Mouse (Mus musculus) megakaryocyte progenitor cell, adult 5-6 weeks (primary cell): Measurements from ENCODE around the gene Sh3pxd2a. TPM values are rescaled to one million over a fixed set of nuclear protein-coding genes. Genes with fewer than 3 reads are reported as not detected.
A peak's percentile ranks its signal among the peaks of the same experiment; 100 is the strongest.

Experiments
- ATAC-seq: replicated peaks from 2 replicates; pipeline ENCODE4 v1.8.0; 2016; ENCODE audit warnings: mild to moderate bottlenecking, moderate TSS enrichment, inconsistent platforms; ENCODE audit not compliant: poor library complexity
- total RNA-seq, 2 experiments: library from RNA; stranded (forward) in 1 of 2; stranded (reverse) in 1 of 2; fragments of 157-497, 149-512 nt in 1 of 2; fragments of 200-1000 nt in 1 of 2; gene quantifications; 2 replicates each; pipeline versions ENCODE4 v1.2.3 to v1.2.4; 2015 to 2017

Sh3pxd2a gene
- total RNA-seq, 2 experiments from 2014 or later = 1.1 to 1.3 TPM

DNA sequence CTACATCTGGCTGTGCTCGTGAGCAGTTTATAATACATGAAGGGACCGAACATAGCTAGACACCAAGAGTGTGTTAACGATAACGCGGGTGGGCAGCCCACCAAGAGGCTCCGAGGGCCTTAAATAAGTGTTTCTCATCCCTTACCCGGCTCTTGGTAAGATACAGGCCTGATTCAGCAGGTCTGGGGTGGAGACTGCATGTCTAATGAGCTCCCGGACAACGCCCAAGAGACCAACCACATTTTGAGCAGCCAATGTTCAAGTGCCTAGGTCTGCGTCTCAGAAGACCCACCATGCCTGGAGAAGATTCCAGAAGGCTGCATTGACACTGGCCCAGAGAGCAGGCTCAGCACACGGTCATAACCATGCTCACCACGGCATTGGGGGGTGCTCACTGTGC lies 80.2 kb downstream of the Sh3pxd2a start:
- no peak for ATAC-seq

DNA sequence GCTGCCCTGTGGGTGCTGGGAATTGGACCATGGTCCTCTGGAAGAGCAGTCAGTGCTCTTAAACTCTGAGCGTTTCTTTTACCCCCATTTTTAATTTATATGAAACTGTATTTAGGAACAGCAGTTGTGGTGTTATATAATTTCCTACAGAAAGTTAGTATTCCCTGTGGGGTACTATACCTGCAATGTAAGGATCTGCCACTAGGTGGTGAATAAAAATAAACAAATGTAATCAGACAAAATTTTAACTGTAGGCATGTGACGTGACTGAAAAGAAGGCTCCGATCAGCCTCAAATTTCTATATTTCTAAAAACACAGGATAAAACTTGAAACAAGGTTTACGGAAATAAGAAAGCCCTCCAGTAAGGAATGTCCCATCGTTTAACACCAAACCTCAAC lies 81.9 kb downstream of the Sh3pxd2a start:
- peak; percentile 59; the same call in 1 of the 2 replicates for ATAC-seq

DNA sequence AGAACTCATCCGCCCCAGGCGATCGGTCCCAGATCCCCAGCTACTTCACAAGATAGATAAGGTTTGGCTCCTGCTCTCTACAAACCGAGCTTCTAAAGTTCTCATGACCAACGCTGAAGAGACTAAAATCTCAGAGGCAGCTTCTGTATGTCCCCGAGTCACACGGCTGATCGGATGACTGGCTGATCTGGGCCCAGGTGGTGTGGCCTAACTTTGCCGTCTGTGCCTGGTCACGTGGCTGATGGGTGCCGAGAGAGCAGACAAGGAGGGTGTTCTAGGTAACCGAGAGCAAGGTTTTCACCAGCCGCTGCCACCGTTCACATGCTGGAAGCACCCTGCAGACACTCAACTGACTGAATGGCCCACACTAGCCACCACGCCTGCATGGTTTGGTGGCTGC lies 83.2 kb downstream of the Sh3pxd2a start:
- no peak for ATAC-seq

DNA sequence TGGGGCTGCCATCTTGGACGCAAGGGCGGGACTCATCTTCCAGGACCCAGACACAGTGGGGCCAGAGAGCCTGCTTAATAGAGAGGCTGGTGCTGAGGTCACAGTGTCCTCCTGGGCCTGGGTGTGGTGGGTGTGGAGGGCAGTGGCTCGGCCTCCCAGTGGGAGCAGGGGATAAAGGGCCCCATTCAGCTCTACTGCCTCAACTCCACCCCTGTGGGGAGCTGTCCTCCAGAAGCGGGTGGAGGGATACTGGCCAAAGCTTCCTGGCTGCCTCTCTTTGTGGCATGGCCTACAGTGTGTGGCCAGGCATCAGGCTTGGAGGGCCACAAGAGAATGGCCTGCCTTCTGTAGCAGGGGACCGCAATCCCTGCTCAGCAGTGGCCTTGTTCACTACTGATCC lies 85.1 kb downstream of the Sh3pxd2a start:
- ATAC-seq = no peak

DNA sequence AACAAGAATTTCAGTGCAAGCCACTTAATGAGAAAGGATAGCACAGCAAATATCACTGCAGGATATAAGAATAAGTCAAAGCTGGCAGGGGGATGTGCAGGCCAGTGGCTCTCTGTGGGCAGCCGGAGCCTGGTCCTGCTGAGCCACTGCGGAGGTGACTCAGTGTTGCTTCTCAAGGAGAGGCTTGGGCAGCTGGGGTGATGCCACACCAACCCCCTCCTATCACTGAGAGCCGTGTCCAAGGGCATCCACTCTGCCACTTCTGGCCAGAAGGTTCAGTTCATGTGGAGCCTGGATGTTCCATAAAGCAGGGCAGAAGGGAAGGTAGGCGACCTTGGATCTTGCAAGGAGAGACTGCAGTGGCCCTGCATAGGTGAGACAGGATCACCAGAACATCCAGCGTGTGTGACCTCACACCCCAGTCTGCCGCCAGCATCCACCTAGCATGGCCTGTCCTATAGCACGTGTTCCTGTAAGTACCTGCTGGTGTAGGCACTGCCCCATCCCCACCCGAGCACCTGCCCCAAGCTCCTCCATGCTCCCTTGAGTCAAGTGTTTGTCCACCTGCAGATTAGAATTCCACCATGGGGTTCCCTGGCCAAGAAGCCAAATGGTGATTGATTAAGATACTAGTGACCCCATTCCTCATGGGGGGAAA lies 89.2 kb downstream of the Sh3pxd2a start:
- no peak for ATAC-seq

DNA sequence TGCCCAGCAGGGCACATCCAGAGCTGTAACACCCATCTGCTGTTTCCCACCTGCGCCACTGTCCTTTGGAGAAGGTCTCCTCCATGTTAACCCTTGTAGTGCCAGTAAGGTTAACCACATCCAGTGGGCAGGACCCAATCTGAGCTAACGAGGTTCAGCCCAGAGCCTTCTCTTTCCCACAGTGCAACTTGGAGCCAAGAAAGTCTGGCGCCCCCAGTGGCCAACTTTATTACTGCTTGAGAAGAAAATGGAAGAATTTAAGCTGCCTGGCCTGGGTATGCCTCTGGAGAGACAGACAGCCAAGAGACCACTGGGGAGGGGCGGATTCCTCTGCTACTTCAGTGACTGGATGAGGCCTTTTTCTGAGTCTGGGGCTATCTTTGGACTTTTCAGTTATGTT lies 89.8 kb downstream of the Sh3pxd2a start:
- peak; percentile 76 for ATAC-seq

DNA sequence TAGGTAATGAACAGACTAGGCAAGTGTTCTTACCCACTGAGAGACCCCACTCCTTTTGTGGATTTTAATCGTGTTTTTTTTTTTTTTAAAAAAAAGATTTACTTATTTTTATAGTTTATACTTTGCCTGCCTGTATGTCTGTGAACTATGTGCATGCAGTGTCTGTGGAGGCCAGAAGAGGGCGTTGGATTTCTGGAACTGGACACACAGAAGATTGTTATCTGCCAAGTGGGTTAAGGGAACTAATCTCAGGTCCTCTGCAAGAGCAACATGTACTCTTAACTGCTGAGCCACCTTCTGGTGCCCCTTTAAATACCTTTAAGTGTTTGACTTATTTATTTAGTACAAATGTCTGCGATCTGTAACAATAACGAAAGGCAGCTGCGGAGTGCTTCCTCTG lies 92.2 kb downstream of the Sh3pxd2a start:
- ATAC-seq = no peak

DNA sequence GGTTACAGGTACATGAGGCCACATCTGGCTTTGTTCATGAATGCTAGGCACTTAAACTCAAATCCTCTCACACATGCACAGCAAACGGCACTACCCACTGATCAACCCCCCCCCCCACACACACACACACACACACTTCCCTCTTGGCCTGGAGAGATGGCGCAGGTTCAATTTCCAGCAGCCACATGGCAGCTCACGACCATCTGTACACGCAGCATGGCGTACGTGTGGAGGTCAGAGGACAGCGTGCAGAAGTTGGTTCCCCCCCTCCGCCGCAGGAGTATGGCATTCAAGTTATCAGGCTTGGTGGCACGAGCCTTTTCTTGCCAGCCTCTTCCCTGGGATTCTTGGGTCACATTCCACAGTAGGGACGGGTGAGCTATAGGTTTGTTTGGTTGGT lies 92.7 kb downstream of the Sh3pxd2a start:
- ATAC-seq = no peak

DNA sequence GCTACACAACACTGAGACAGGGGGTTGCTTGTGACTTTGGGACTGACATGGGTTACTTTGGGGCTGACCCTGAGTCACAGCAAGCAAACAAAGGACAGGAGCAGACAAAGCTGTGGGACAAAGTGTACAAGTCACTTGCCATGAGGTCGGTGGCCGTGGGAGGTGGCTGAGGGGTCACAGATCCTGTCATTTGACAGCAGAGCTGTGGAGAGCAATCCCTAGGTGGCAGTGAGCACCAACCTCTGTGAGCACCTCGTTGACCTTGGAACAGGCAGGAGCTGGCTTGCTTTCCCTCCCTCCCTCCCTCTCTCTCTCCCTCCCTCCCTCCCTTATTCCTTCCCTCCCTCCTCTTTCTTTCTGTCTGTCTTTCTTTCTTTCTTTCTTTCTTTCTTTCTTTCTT lies 95.2 kb downstream of the Sh3pxd2a start:
- ATAC-seq = no peak

DNA sequence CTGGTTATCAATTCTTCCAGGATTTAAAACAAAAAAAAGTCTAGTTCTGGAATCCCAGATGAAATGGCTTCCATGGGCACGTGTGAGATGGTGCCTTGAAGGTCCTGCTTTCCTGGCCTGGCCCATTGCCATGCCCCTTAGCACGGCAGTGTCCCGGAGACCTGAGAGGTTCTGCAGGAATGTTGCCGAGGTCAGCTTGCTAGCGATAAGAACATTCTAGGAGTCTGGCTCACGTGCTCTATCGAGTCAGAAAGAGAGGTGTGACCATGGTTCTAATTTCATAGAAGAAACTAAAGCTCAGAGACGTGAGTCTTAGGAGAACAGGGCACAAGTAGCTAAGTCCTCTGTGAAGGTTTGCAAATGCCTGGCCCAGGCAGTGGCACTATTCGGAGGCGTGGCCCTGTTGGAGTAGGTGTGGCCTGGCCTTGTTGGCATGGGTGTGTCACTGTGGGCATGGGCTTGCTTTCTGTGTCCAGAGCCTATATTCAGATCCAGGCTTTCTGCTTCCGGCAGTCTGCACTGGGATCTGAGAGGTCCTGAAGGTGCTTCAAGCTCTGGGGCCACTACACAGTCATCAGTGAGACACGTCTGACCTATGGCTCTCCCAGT lies 96.8 kb downstream of the Sh3pxd2a start:
- ATAC-seq = peak; percentile 60; the same call in 1 of the 2 replicates

DNA sequence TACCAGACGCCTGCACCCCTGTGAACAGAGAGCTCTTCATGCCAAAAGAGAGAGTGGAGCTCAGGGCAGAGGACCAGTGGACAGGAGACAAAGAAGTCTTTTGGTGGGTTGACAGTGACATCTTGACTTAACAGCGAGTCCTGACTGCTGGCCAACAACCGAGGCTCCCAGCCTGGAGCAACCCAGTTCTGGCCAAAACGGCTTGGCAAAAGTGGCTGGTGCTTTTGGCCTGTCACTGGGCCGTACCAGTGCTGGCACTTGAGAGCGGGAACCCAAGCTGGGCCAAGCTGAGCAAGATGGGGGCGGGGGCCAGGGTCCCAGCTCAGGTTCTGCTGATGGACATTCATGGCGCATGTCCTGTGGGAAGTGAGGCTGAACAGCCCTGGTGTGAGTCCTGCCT lies 97.6 kb downstream of the Sh3pxd2a start:
- ATAC-seq = no peak

DNA sequence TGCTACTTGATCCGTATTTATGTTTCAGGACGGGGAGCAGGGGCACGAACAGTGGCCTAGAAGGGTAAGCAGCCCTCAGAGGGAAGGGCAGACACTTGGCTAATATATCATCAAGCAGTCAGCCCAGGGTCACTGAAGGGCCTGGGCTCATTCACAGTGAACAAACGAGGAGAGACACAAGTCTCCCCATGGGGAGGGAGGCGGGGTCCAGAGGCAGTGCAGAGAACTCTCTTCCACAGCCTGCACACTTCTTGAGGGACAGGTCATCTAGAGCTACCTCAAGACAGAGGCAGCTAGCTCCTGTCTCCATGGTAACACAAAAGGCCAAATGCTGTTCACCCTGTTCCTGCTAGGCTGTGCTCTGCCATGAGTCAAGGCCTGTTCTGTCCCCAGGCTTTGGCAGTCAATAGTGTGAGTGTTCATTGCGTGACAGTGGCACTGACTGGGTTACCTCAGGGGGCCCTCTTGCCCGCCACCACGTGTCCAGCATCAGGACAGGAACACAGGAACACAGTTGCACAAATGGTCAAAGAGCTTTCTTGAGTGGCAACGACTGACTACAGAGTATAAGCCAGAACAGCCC lies 101.0 kb downstream of the Sh3pxd2a start:
- ATAC-seq = no peak

DNA sequence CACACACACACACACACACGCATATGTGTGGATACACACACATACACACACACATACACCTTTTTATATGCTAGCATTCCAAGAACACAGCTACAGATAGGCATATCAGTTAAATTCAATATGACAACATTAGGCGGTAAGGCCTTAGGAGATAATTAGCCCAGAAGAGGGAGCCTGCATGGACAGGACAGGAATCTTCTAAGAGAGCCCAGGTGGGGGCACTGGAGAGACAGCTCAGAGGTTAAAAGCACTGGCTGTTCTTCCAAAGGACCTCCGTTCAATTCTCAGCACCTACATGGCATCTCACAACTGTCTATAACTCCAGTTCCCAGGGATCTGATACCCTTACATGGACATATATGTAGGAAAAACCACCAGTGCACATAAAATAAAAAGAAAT lies 103.3 kb downstream of the Sh3pxd2a start:
- no peak for ATAC-seq

DNA sequence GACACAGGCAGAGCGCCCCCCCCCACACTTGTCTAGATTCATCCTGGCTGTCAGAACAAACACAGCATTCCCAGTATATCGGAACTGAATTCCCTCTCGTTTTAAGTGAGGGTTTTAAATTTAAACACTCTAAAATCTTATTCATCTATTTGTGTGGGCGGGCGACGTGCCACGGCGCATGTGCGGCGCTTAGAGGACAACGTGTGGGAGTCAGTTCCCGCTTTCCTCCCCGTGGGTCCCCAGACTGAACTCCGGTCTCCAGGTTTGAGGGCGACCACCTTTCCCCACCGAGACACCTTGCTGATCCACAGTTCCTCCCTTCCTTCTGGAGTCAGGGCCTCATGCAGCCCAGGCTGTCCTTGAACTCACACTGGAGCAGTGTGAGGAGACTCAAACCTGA lies 104.2 kb downstream of the Sh3pxd2a start:
- ATAC-seq = no peak

DNA sequence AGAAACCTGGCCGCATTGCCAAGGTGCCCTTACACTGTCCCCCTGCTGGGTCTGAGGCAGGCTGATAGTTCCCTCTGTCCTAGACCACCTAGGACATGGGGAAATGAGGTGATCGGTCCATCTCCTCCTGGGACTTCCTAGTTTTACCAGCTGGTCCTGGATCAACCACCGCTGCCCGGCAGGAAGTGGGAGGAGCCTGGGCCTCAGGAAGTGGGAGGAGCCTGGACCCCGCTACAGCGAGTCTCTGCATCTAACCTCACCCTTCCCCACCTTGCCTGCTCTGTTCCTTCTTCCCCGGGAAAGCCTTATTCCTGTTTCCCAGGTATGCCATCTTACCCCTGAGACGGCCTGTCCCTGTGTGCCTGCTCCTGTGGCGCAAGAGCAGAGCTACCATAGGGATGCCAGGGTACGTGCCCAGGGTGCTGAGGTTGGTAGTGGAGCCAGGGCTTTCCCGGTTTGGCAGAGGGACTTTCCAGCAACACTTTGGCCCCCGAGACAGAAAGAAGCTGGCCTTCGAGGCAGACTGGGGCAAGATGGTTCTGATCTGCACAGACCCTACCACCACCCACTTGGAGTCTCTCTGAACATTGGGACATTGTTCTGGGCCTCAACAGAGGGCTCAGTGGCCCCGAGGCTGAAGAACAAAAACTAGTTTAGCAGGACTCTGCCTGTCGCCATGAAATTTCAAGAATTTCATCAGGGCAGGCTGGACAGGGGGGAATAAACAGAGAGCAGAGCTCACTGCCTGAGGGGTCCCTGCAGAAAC lies 104.9 kb downstream of the Sh3pxd2a start:
- ATAC-seq = peak; percentile 76

DNA sequence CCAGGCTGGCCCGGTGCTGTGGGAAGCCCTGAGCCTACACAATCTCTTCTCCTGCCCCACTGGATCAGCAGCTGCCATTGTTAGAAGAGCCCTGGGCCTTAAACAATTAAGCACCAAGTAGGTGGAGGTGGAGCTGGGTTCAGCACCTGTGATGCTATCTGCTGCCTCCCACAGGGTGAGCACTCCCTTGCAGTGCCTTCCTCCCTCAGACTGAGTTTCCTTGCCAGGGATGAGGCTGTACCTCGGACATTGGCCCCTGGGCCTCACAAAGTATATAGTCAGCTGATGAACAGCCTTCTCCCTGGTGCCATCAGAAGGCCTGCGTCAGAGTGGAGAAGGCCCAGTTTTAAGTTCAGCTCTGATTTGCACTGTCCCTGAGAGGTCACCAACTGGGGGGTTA lies 106.9 kb downstream of the Sh3pxd2a start:
- ATAC-seq = no peak

DNA sequence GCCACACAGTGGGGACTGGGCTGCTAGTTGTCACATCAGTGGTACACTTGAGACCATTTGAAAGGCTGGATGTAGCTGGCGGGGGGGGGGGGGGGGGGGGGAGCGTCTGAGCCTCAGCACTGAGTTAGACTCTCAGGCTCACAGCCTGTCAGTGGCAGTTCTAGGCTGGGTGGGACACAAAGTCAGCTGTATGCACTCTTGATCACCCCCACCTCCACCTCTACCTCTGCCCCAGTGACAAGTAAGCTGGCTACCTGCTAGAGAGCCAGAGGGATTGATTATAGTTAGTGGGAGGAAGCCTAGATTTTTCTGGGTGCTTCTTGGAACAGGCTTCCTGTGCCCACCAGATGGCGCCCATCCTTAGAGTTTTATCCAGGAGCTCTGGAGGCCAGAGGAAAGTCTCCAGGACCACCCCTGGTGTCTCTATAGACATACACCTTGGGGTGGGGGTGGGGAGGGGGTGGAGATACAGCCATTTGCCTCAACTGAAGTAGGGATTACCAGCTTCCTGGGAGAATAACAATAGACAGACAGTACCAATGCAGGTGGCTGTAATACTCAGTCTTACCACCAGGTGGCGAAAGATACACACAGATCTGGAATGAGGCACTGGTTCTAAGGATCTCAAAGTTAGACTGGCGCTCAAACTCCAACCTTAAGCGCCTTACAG lies 107.9 kb downstream of the Sh3pxd2a start:
- ATAC-seq = peak; percentile 73

DNA sequence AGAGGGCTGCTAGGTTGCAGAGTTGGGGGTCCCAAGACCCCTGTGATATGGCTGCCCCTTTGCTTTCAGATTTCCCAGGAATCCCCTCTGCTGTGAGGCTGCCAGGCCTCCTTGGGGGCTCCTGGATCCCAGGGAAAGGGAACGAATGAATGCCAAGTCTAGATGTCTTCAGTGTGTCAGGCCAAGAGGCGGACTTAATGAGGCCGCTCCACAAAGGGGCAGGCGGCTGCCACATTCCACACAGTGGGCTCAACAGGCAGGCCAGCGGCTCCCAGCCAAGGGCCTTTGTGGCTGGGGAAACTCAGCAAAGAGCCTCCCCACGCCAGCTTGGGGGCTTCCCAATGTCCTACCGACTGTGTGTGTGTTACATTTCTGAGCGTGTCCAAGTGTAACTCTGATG lies 109.7 kb downstream of the Sh3pxd2a start:
- no peak for ATAC-seq

DNA sequence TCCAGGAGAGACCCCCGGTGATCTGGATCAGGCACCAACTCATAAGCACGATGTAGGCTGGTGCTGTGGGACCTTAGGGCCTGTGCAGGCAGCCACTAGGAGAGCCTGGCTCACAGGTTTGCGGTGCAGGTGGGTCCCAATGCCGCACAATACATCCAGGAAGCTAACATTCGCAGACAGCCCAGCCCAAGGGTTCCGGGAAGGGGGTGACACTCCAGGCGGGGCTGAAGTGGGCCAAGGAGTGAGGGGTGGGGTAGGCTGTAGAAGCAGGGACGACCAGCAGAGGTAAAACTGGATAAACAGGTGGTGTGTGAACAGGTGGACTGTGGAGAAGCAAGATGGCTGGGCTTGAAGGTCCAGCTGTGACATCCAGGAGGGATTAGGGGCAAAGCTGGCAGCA lies 115.2 kb downstream of the Sh3pxd2a start:
- no peak for ATAC-seq

DNA sequence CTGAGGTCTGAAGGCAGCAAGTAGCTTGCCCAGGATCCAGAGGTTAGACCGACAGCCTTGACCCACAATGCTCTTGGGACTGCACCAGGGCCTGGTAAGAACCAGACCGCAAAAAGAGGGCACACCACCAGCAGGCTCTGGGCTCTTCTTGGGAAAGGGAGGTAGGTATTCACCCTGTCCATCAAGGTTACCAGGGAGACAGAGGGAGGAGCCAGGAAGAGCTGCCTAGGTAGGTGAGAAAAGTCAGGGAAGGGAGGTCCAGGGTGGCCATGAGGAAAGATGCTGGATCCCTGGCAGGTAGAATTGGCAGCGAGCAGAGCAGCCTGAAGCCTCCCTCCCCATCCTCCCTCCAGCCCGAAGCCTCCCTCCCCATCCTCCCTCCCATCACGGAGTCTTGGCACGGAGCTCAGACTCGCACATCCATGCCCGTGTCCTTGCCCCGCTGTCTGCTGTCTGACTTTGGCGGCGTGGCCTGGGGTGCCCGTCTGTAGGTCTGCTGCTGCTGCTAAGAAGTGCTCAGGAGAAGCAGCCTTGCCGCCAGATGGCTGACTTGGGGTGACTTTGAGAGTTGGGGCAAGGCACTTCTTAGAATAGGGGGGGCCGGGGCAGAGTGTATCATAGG lies 115.7 kb downstream of the Sh3pxd2a start:
- no peak for ATAC-seq
